Mouse (Mus musculus): ENCODE data around the gene Unc93b1. TPM values are rescaled to one million over a fixed set of nuclear protein-coding genes. Genes with fewer than 3 reads are reported as not detected.
A peak's percentile ranks its signal among the peaks of the same experiment; 100 is the strongest.

Unc93b1 gene
- polyA plus RNA-seq, 1 experiment = 6.6 TPM

GRCm38 (mm10) chr19:3925859-3926258 is 9.1 kb upstream of the Unc93b1 start:
- Histone ChIP-seq H3K4me3 (ENCODE audit: control insufficient read depth, low read depth, low read length) (no peak overlapping the region), H3K27me3 (ENCODE audit: control insufficient read depth, insufficient read depth, low read length) (no peaks in the 10 kb centered on the region), H3K36me3 (ENCODE audit: control insufficient read depth, insufficient read depth, low read length) (no peaks in the 10 kb centered on the region), H3K4me1 (ENCODE audit: control insufficient read depth, insufficient read depth, low read length) (peaks cover 23% of the 10 kb centered on the region), H3K27ac (ENCODE audit: control insufficient read depth, insufficient read depth, low read depth, low read length) (no peak overlapping the region)
- TF ChIP-seq CTCF (IDR thresholded peaks at IDR 0.05; ENCODE audit: control insufficient read depth, insufficient read depth, insufficient replicate concordance, low read depth, low read length) (no peak), POLR2A (IDR thresholded peaks at IDR 0.05; ENCODE audit: control insufficient read depth, low read depth, low read length) (no peak)

- H3K4me3 ChIP-seq (ENCODE audit: control insufficient read depth, low read depth, low read length) = peak overlapping the region; percentile 40
- H3K36me3 ChIP-seq (ENCODE audit: control insufficient read depth, insufficient read depth, low read length) = no peaks in the 10 kb centered on the region
- no peak overlapping the region for H3K27ac ChIP-seq (ENCODE audit: control insufficient read depth, insufficient read depth, low read depth, low read length)
- TF ChIP-seq POLR2A (IDR thresholded peaks at IDR 0.05; ENCODE audit: control insufficient read depth, low read depth, low read length) (peak; percentile 34; the same call in 1 of the 2 replicates), CTCF (IDR thresholded peaks at IDR 0.05; ENCODE audit: control insufficient read depth, insufficient read depth, insufficient replicate concordance, low read depth, low read length) (no peak)
- H3K4me1 ChIP-seq (ENCODE audit: control insufficient read depth, insufficient read depth, low read length) = peaks cover 23% of the 10 kb centered on the region
- H3K27me3 ChIP-seq (ENCODE audit: control insufficient read depth, insufficient read depth, low read length) = no peaks in the 10 kb centered on the region
These were observed 8.7 kb upstream of the Unc93b1 start for GRCm38 (mm10) chr19:3926279-3926678.

- Histone ChIP-seq H3K4me3 (ENCODE audit: control insufficient read depth, low read depth, low read length) (peak overlapping the region; percentile 40), H3K27ac (ENCODE audit: control insufficient read depth, insufficient read depth, low read depth, low read length) (no peak overlapping the region; the same call in 1 of the 2 replicates), H3K36me3 (ENCODE audit: control insufficient read depth, insufficient read depth, low read length) (no peaks in the 10 kb centered on the region), H3K27me3 (ENCODE audit: control insufficient read depth, insufficient read depth, low read length) (no peaks in the 10 kb centered on the region), H3K4me1 (ENCODE audit: control insufficient read depth, insufficient read depth, low read length) (peaks cover 23% of the 10 kb centered on the region)
- TF ChIP-seq CTCF (IDR thresholded peaks at IDR 0.05; ENCODE audit: control insufficient read depth, insufficient read depth, insufficient replicate concordance, low read depth, low read length) (no peak), POLR2A (IDR thresholded peaks at IDR 0.05; ENCODE audit: control insufficient read depth, low read depth, low read length) (no peak)
These were observed 8.3 kb upstream of the Unc93b1 start for GRCm38 (mm10) chr19:3926685-3927084.

- Histone ChIP-seq H3K36me3 (ENCODE audit: control insufficient read depth, insufficient read depth, low read length) (no peaks in the 10 kb centered on the region), H3K4me3 (ENCODE audit: control insufficient read depth, low read depth, low read length) (no peak overlapping the region), H3K27ac (ENCODE audit: control insufficient read depth, insufficient read depth, low read depth, low read length) (no peak overlapping the region), H3K4me1 (ENCODE audit: control insufficient read depth, insufficient read depth, low read length) (peaks cover 23% of the 10 kb centered on the region), H3K27me3 (ENCODE audit: control insufficient read depth, insufficient read depth, low read length) (no peaks in the 10 kb centered on the region)
- TF ChIP-seq POLR2A (IDR thresholded peaks at IDR 0.05; ENCODE audit: control insufficient read depth, low read depth, low read length) = no peak
- TF ChIP-seq CTCF (IDR thresholded peaks at IDR 0.05; ENCODE audit: control insufficient read depth, insufficient read depth, insufficient replicate concordance, low read depth, low read length) = no peak
These were observed 7.0 kb upstream of the Unc93b1 start for GRCm38 (mm10) chr19:3927989-3928388.

GRCm38 (mm10) chr19:3928779-3929178 is 6.2 kb upstream of the Unc93b1 start:
- Histone ChIP-seq H3K36me3 (ENCODE audit: control insufficient read depth, insufficient read depth, low read length) (no peaks in the 10 kb centered on the region), H3K4me3 (ENCODE audit: control insufficient read depth, low read depth, low read length) (no peak overlapping the region), H3K4me1 (ENCODE audit: control insufficient read depth, insufficient read depth, low read length) (peaks cover 18% of the 10 kb centered on the region), H3K27me3 (ENCODE audit: control insufficient read depth, insufficient read depth, low read length) (no peaks in the 10 kb centered on the region), H3K27ac (ENCODE audit: control insufficient read depth, insufficient read depth, low read depth, low read length) (peak overlapping the region; percentile 82; the same call in 1 of the 2 replicates)
- no peak for TF ChIP-seq CTCF (IDR thresholded peaks at IDR 0.05; ENCODE audit: control insufficient read depth, insufficient read depth, insufficient replicate concordance, low read depth, low read length)
- no peak for TF ChIP-seq POLR2A (IDR thresholded peaks at IDR 0.05; ENCODE audit: control insufficient read depth, low read depth, low read length)

- Histone ChIP-seq H3K4me1 (ENCODE audit: control insufficient read depth, insufficient read depth, low read length) (peaks cover 14% of the 10 kb centered on the region), H3K27me3 (ENCODE audit: control insufficient read depth, insufficient read depth, low read length) (no peaks in the 10 kb centered on the region), H3K36me3 (ENCODE audit: control insufficient read depth, insufficient read depth, low read length) (no peaks in the 10 kb centered on the region), H3K4me3 (ENCODE audit: control insufficient read depth, low read depth, low read length) (no peak within 1 kb of the TSS; the same call in none of the 2 replicates), H3K27ac (ENCODE audit: control insufficient read depth, insufficient read depth, low read depth, low read length) (peak within 1 kb of the TSS; percentile 82)
- TF ChIP-seq CTCF (IDR thresholded peaks at IDR 0.05; ENCODE audit: control insufficient read depth, insufficient read depth, insufficient replicate concordance, low read depth, low read length) = no peak
- TF ChIP-seq POLR2A (IDR thresholded peaks at IDR 0.05; ENCODE audit: control insufficient read depth, low read depth, low read length) = no peak
These were observed 5.6 kb upstream of the Unc93b1 start, which contains the start of gene Aldh3b1 for GRCm38 (mm10) chr19:3929211-3929941. Gene Aldh3b1 (minus strand): TSS chr19:3929808.

GRCm38 (mm10) chr19:3930262-3931057 is 4.5 kb upstream of the Unc93b1 start:
- Histone ChIP-seq H3K27ac (ENCODE audit: control insufficient read depth, insufficient read depth, low read depth, low read length) (no peak overlapping the region), H3K36me3 (ENCODE audit: control insufficient read depth, insufficient read depth, low read length) (no peaks in the 10 kb centered on the region), H3K4me1 (ENCODE audit: control insufficient read depth, insufficient read depth, low read length) (peaks cover 14% of the 10 kb centered on the region), H3K4me3 (ENCODE audit: control insufficient read depth, low read depth, low read length) (no peak overlapping the region), H3K27me3 (ENCODE audit: control insufficient read depth, insufficient read depth, low read length) (no peaks in the 10 kb centered on the region)
- TF ChIP-seq CTCF (IDR thresholded peaks at IDR 0.05; ENCODE audit: control insufficient read depth, insufficient read depth, insufficient replicate concordance, low read depth, low read length) (no peak), POLR2A (IDR thresholded peaks at IDR 0.05; ENCODE audit: control insufficient read depth, low read depth, low read length) (no peak)

Measured in testis, adult 2 months (tissue).